Mouse (Mus musculus): ENCODE data around the gene Sbno1. TPM values are rescaled to one million over a fixed set of nuclear protein-coding genes. Genes with fewer than 3 reads are reported as not detected.

The Sbno1 gene
- total and polyA plus RNA-seq, 3 experiments: 32.4 to 500 (median 38.8) TPM

- no peak for DNase-seq (ENCODE audit: low read depth, low spot score)
- H3K36me3 ChIP-seq (ENCODE audit: control insufficient read depth in 1 of 2, insufficient read depth in 2 of 2, low read length in 2 of 2): no peaks in the 10 kb centered on the region
Measured at GRCm38 (mm10) chr5:124337103-124337502, 88.7 kb downstream of the Sbno1 start.

GRCm38 (mm10) chr5:124334392-124334791 is 91.4 kb downstream of the Sbno1 start:
- Histone ChIP-seq H3K27ac (ENCODE audit: control insufficient read depth, low read depth, low read length) (no peak overlapping the region), H3K9ac (ENCODE audit: control insufficient read depth, low read depth, low read length, poor library complexity, severe bottlenecking) (no peak overlapping the region), H3K9me3 (replicated peaks; ENCODE audit: insufficient read depth, low read length) (no peaks in the 10 kb centered on the region), H3K27me3 (ENCODE audit: control insufficient read depth in 1 of 2, insufficient read depth in 2 of 2, low read length in 2 of 2) (no peaks in the 10 kb centered on the region), H3K4me3 (ENCODE audit: control insufficient read depth in 1 of 2, insufficient read depth in 1 of 2, low read depth in 2 of 2, low read length in 2 of 2) (no peak overlapping the region), H3K36me3 (ENCODE audit: control insufficient read depth in 1 of 2, insufficient read depth in 2 of 2, low read length in 2 of 2) (0 out of 4 replicates have a peak, but pooled peaks cover 0 to 2% of the 10 kb centered on the region in 2 experiments), H3K4me1 (ENCODE audit: control insufficient read depth in 1 of 2, insufficient read depth in 2 of 2, low read length in 2 of 2) (no peaks in the 10 kb centered on the region), H3K79me2 (ENCODE audit: control insufficient read depth, insufficient read depth, low read length, poor library complexity) (0 out of 2 replicates have a peak, but pooled peaks cover under 1% of the 10 kb centered on the region)
- no peak for DNase-seq (ENCODE audit: low read depth, low spot score)
- TF ChIP-seq MYB (IDR thresholded peaks at IDR 0.05; ENCODE audit: low read depth, low read length) (no peak), HCFC1 (IDR thresholded peaks at IDR 0.05; ENCODE audit: low read depth, low read length) (no peak), JUND (IDR thresholded peaks at IDR 0.05; ENCODE audit: low read depth, low read length) (no peak), TBP (IDR thresholded peaks at IDR 0.05; ENCODE audit: low read depth, low read length) (no peak), CTCF (IDR thresholded peaks at IDR 0.05 in 2 of 3, conservative IDR thresholded peaks at IDR 0.05 in 1 of 3; ENCODE audit: control insufficient read depth in 1 of 3, insufficient read depth in 1 of 3, low read depth in 2 of 3, low read length in 3 of 3, poor library complexity in 1 of 3, severe bottlenecking in 1 of 3) (no peak), ZMIZ1 (IDR thresholded peaks at IDR 0.05; ENCODE audit: low read depth, low read length) (no peak), USF1 (IDR thresholded peaks at IDR 0.05; ENCODE audit: low read depth, low read length) (no peak), ZNF384 (IDR thresholded peaks at IDR 0.05; ENCODE audit: low read depth, low read length) (no peak), POLR2AphosphoS5 (IDR thresholded peaks at IDR 0.05; ENCODE audit: borderline replicate concordance, low read depth, low read length) (no peak), ELF1 (IDR thresholded peaks at IDR 0.05; ENCODE audit: low read depth, low read length) (no peak), TAL1 (IDR thresholded peaks at IDR 0.05; ENCODE audit: low read length) (no peak), RCOR1 (IDR thresholded peaks at IDR 0.05; ENCODE audit: low read depth, low read length) (no peak), MXI1 (IDR thresholded peaks at IDR 0.05; ENCODE audit: low read depth, low read length) (no peak), EP300 (IDR thresholded peaks at IDR 0.05; ENCODE audit: low read depth in 1 of 2, low read length in 2 of 2) (no peak), POLR2AphosphoS2 (IDR thresholded peaks at IDR 0.05; ENCODE audit: low read length) (no peak), MYC (IDR thresholded peaks at IDR 0.05; ENCODE audit: low read depth, low read length) (no peak), RAD21 (IDR thresholded peaks at IDR 0.05; ENCODE audit: low read depth, low read length) (no peak), SMC3 (IDR thresholded peaks at IDR 0.05; ENCODE audit: low read depth, low read length) (no peak)

More at GRCm38 (mm10) chr5:124337103-124337502, 88.7 kb downstream of the Sbno1 start:
- Histone ChIP-seq H3K4me1 (ENCODE audit: control insufficient read depth in 1 of 2, insufficient read depth in 2 of 2, low read length in 2 of 2) (no peaks in the 10 kb centered on the region), H3K9me3 (replicated peaks; ENCODE audit: insufficient read depth, low read length) (no peaks in the 10 kb centered on the region), H3K4me3 (ENCODE audit: control insufficient read depth in 1 of 2, insufficient read depth in 1 of 2, low read depth in 2 of 2, low read length in 2 of 2) (no peak overlapping the region), H3K27me3 (ENCODE audit: control insufficient read depth in 1 of 2, insufficient read depth in 2 of 2, low read length in 2 of 2) (no peaks in the 10 kb centered on the region), H3K9ac (ENCODE audit: control insufficient read depth, low read depth, low read length, poor library complexity, severe bottlenecking) (no peak overlapping the region), H3K79me2 (ENCODE audit: control insufficient read depth, insufficient read depth, low read length, poor library complexity) (no peaks in the 10 kb centered on the region), H3K27ac (ENCODE audit: control insufficient read depth, low read depth, low read length) (no peak overlapping the region)
- TF ChIP-seq ZC3H11A (IDR thresholded peaks at IDR 0.05; ENCODE audit: low read depth, low read length): no peak
- no peak for TF ChIP-seq EP300 (IDR thresholded peaks at IDR 0.05; ENCODE audit: low read depth in 1 of 2, low read length in 2 of 2)
- TF ChIP-seq CHD1 (IDR thresholded peaks at IDR 0.05; ENCODE audit: low read depth, low read length): no peak
- no peak for TF ChIP-seq ETS1 (IDR thresholded peaks at IDR 0.05; ENCODE audit: low read depth, low read length)
- TF ChIP-seq ZKSCAN1 (IDR thresholded peaks at IDR 0.05; ENCODE audit: low read depth, low read length): no peak
- no peak for TF ChIP-seq GATA1 (IDR thresholded peaks at IDR 0.05; ENCODE audit: low read depth, low read length)
- TF ChIP-seq MYB (IDR thresholded peaks at IDR 0.05; ENCODE audit: low read depth, low read length): no peak
- no peak for TF ChIP-seq MXI1 (IDR thresholded peaks at IDR 0.05; ENCODE audit: low read depth, low read length)

Data from MEL (cell line).